Mouse (Mus musculus) cerebellum, adult 2 months (tissue): ENCODE measurements at regions not wholly inside any gene's neighbourhood (a gene's known extent, or its start where the extent isn't known, plus 50 kb on each side); places are given as distances from the start of the nearest gene placed in this dataset.

ENCODE experiments used
- CTCF ChIP-seq: fragments of 200-500 bp; IDR thresholded peaks from 2 replicates; pipeline ENCODE4 v1.5.1; 2011; ENCODE audit warnings: low read depth, mild to moderate bottlenecking, control low read depth, low read length, moderate library complexity, borderline replicate concordance; ENCODE audit not compliant: insufficient read depth
- POLR2A ChIP-seq: fragments of 200-500 bp; IDR thresholded peaks from 2 replicates; pipeline ENCODE4 v1.6.1; 2011; ENCODE audit warnings: low read length, control low read depth, borderline replicate concordance; ENCODE audit not compliant: insufficient read depth

DNA sequence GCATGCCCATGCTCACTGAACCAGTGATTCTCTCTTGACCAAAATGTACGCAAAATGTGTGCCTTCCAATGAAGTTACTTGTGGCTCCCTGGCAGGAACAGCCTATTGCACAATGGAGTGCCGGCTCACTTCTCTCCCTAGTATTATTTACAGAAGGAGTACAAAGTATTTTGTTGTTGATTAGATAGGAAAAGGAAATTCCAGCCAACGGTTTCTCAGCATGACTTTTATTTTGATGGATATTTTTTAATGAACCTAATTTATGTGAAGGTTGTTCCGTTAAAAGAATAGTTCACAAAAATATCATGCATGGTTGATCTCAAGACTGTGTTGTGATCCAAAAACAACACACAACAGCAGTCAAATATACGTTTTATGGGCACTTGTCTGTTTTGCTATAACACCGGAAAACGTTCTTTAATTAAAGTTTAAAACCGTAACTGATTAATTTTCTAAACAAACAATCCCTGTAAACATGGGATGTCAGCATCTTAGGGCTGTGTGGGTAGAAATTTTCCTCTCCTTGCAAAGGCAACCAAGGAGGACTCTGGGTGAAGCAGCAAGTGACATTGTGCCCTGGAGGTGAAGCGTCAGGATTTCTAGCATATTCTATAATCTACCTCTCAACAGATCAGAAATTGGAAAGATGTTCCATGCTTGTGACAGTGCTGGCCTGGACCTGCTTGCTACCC lies 116.3 kb upstream of the Gm10295 start:
- TF ChIP-seq CTCF (no peak), POLR2A (no peak)
